Mouse (Mus musculus) mammary gland, adult 2 months (tissue): Measurements from ENCODE around the gene Gm21258. TPM values are rescaled to one million over a fixed set of nuclear protein-coding genes. Genes with fewer than 3 reads are reported as not detected.

Experiments
- polyA plus RNA-seq: library from polyadenylated mRNA; depleted of rRNA; stranded (reverse); fragments of >200 nt; gene quantifications from 2 replicates; pipeline ENCODE4 v1.2.3, GENCODE M21; 2012; ENCODE audit warnings: low replicate concordance; rRNA removed

Gene Gm21258
- not detected in 2 replicates for polyA plus RNA-seq

GRCm38 (mm10) chrY:52779740-52780139 is at the start of gene Gm21258:
TSS of gene Gm21258 (plus strand) at chrY:52780040.

